Mouse (Mus musculus): ENCODE measurements around the gene Mlh1. TPM values are rescaled to one million over a fixed set of nuclear protein-coding genes. Genes with fewer than 3 reads are reported as not detected.

Mlh1 gene
- polyA plus RNA-seq, 1 experiment from 2014 or later, result 30.0 TPM

- no peak overlapping the region for H3K4me2 ChIP-seq (ENCODE audit: low read length)
- H3K9me3 ChIP-seq (ENCODE audit: control insufficient read depth, low read length), result no peaks in the 10 kb centered on the region
- H3K9ac ChIP-seq (replicated peaks; ENCODE audit: low read depth, low read length), result no peak overlapping the region
- H3K27ac ChIP-seq (ENCODE audit: low read length), result no peak overlapping the region
- H3K4me1 ChIP-seq (replicated peaks; ENCODE audit: control insufficient read depth, insufficient read depth, low read length), result no peaks in the 10 kb centered on the region
- H3K36me3 ChIP-seq (ENCODE audit: control insufficient read depth, insufficient read depth), result no peaks in the 10 kb centered on the region
- WGBS, result 90% methylated on average over 3 of the region's 3 CpGs
- no peak overlapping the region for H3K4me3 ChIP-seq (replicated peaks; ENCODE audit: low read length)
- ATAC-seq, result no peak
- no peaks in the 10 kb centered on the region for H3K27me3 ChIP-seq (replicated peaks; ENCODE audit: control insufficient read depth, insufficient read depth, low read length)
These were observed 74.5 kb downstream of the Mlh1 start for GRCm38 (mm10) chr9:111197116-111197515.

GRCm38 (mm10) chr9:111193211-111193610 is 78.4 kb downstream of the Mlh1 start:
- Histone ChIP-seq H3K9me3 (ENCODE audit: control insufficient read depth, low read length) (no peaks in the 10 kb centered on the region), H3K4me1 (replicated peaks; ENCODE audit: control insufficient read depth, insufficient read depth, low read length) (no peaks in the 10 kb centered on the region), H3K27me3 (replicated peaks; ENCODE audit: control insufficient read depth, insufficient read depth, low read length) (no peaks in the 10 kb centered on the region), H3K4me2 (ENCODE audit: low read length) (no peak overlapping the region), H3K27ac (ENCODE audit: low read length) (no peak overlapping the region), H3K4me3 (replicated peaks; ENCODE audit: low read length) (no peak overlapping the region), H3K36me3 (ENCODE audit: control insufficient read depth, insufficient read depth) (peaks cover 10% of the 10 kb centered on the region), H3K9ac (replicated peaks; ENCODE audit: low read depth, low read length) (no peak overlapping the region)
- 98% methylated on average over 2 of the region's 2 CpGs for WGBS
- no peak for ATAC-seq

- no peak overlapping the region for H3K4me2 ChIP-seq (ENCODE audit: low read length)
- H3K4me3 ChIP-seq (replicated peaks; ENCODE audit: low read length), result no peak overlapping the region
- H3K36me3 ChIP-seq (ENCODE audit: control insufficient read depth, insufficient read depth), result peaks cover 10% of the 10 kb centered on the region
- H3K9me3 ChIP-seq (ENCODE audit: control insufficient read depth, low read length), result no peaks in the 10 kb centered on the region
- peaks cover 8% of the 10 kb centered on the region for H3K4me1 ChIP-seq (replicated peaks; ENCODE audit: control insufficient read depth, insufficient read depth, low read length)
- no peak for ATAC-seq
- WGBS, result 92% methylated on average over 7 of the region's 7 CpGs
- H3K9ac ChIP-seq (replicated peaks; ENCODE audit: low read depth, low read length), result no peak overlapping the region
- H3K27me3 ChIP-seq (replicated peaks; ENCODE audit: control insufficient read depth, insufficient read depth, low read length), result no peaks in the 10 kb centered on the region
- H3K27ac ChIP-seq (ENCODE audit: low read length), result no peak overlapping the region
These were observed 82.9 kb downstream of the Mlh1 start for GRCm38 (mm10) chr9:111188731-111189130.

- no peaks in the 10 kb centered on the region for H3K9me3 ChIP-seq (ENCODE audit: control insufficient read depth, low read length)
- H3K27ac ChIP-seq (ENCODE audit: low read length), result no peak overlapping the region
- 48% methylated on average over 6 of the region's 6 CpGs for WGBS
- peaks cover 11% of the 10 kb centered on the region for H3K4me1 ChIP-seq (replicated peaks; ENCODE audit: control insufficient read depth, insufficient read depth, low read length)
- no peak overlapping the region for H3K4me2 ChIP-seq (ENCODE audit: low read length)
- H3K27me3 ChIP-seq (replicated peaks; ENCODE audit: control insufficient read depth, insufficient read depth, low read length), result no peaks in the 10 kb centered on the region
- H3K36me3 ChIP-seq (ENCODE audit: control insufficient read depth, insufficient read depth), result peaks cover 10% of the 10 kb centered on the region
- peak; percentile 40; the same call in 1 of the 2 replicates for ATAC-seq
- no peak overlapping the region for H3K4me3 ChIP-seq (replicated peaks; ENCODE audit: low read length)
- no peak overlapping the region for H3K9ac ChIP-seq (replicated peaks; ENCODE audit: low read depth, low read length)
These were observed 84.7 kb downstream of the Mlh1 start for GRCm38 (mm10) chr9:111186861-111187260.

GRCm38 (mm10) chr9:111184929-111185328 is 86.7 kb downstream of the Mlh1 start:
- no peak overlapping the region for H3K4me2 ChIP-seq (ENCODE audit: low read length)
- no peaks in the 10 kb centered on the region for H3K27me3 ChIP-seq (replicated peaks; ENCODE audit: control insufficient read depth, insufficient read depth, low read length)
- H3K27ac ChIP-seq (ENCODE audit: low read length), result no peak overlapping the region
- peaks cover 7% of the 10 kb centered on the region for H3K36me3 ChIP-seq (ENCODE audit: control insufficient read depth, insufficient read depth)
- no peak overlapping the region for H3K4me3 ChIP-seq (replicated peaks; ENCODE audit: low read length)
- ATAC-seq, result peak; percentile 68
- WGBS, result 21% methylated on average over 4 of the region's 4 CpGs
- no peaks in the 10 kb centered on the region for H3K9me3 ChIP-seq (ENCODE audit: control insufficient read depth, low read length)
- peaks cover 11% of the 10 kb centered on the region for H3K4me1 ChIP-seq (replicated peaks; ENCODE audit: control insufficient read depth, insufficient read depth, low read length)
- no peak overlapping the region for H3K9ac ChIP-seq (replicated peaks; ENCODE audit: low read depth, low read length)

- Histone ChIP-seq H3K27me3 (replicated peaks; ENCODE audit: control insufficient read depth, insufficient read depth, low read length) (no peaks in the 10 kb centered on the region), H3K4me2 (ENCODE audit: low read length) (no peak overlapping the region), H3K36me3 (ENCODE audit: control insufficient read depth, insufficient read depth) (no peaks in the 10 kb centered on the region), H3K4me1 (replicated peaks; ENCODE audit: control insufficient read depth, insufficient read depth, low read length) (peaks cover 11% of the 10 kb centered on the region), H3K4me3 (replicated peaks; ENCODE audit: low read length) (no peak overlapping the region), H3K9me3 (ENCODE audit: control insufficient read depth, low read length) (no peaks in the 10 kb centered on the region), H3K9ac (replicated peaks; ENCODE audit: low read depth, low read length) (no peak overlapping the region), H3K27ac (ENCODE audit: low read length) (no peak overlapping the region)
- 36% methylated on average over 3 of the region's 3 CpGs for WGBS
- peak; percentile 66 for ATAC-seq
These were observed 89.4 kb downstream of the Mlh1 start for GRCm38 (mm10) chr9:111182176-111182575.

- ATAC-seq, result no peak
- 84% methylated on average over 5 of the region's 5 CpGs for WGBS
These were observed 92.6 kb downstream of the Mlh1 start for GRCm38 (mm10) chr9:111178971-111179370.

More at GRCm38 (mm10) chr9:111178971-111179370, 92.6 kb downstream of the Mlh1 start:
- no peak overlapping the region for H3K27ac ChIP-seq (ENCODE audit: low read length)
- H3K9me3 ChIP-seq (ENCODE audit: control insufficient read depth, low read length), result no peaks in the 10 kb centered on the region
- H3K4me1 ChIP-seq (replicated peaks; ENCODE audit: control insufficient read depth, insufficient read depth, low read length), result peaks cover 3% of the 10 kb centered on the region; the same call in 1 of the 2 replicates
- H3K27me3 ChIP-seq (replicated peaks; ENCODE audit: control insufficient read depth, insufficient read depth, low read length), result no peaks in the 10 kb centered on the region
- H3K4me3 ChIP-seq (replicated peaks; ENCODE audit: low read length), result no peak overlapping the region
- no peaks in the 10 kb centered on the region for H3K36me3 ChIP-seq (ENCODE audit: control insufficient read depth, insufficient read depth)
- no peak overlapping the region for H3K4me2 ChIP-seq (ENCODE audit: low read length)
- no peak overlapping the region for H3K9ac ChIP-seq (replicated peaks; ENCODE audit: low read depth, low read length)

Other genes with a start within 250 kb of the Mlh1 start
- gene Ccrl2, start 214.3 kb downstream of the Mlh1 start, polyA plus RNA-seq (2015; fragmentation: Nextera tagmentation; extraction: Ambion mirVana), result 1.1 and 1.5 TPM in 2 replicates
- 41.1 and 43.2 TPM in 2 replicates for gene Lrrfip2, start 154.2 kb downstream of the Mlh1 start, polyA plus RNA-seq (2015; fragmentation: Nextera tagmentation; extraction: Ambion mirVana)
- 60.2 and 61.5 TPM in 2 replicates for gene Epm2aip1, start 138 bp upstream of the Mlh1 start, polyA plus RNA-seq (2015; fragmentation: Nextera tagmentation; extraction: Ambion mirVana)
- 6.5 and 12.5 TPM in 2 replicates for gene Trank1, start 39.9 kb upstream of the Mlh1 start, polyA plus RNA-seq (2015; fragmentation: Nextera tagmentation; extraction: Ambion mirVana)
- gene Dclk3, start 167.3 kb upstream of the Mlh1 start, polyA plus RNA-seq (2015; fragmentation: Nextera tagmentation; extraction: Ambion mirVana), result 5.6 and 8.3 TPM in 2 replicates